Mouse (Mus musculus): ENCODE measurements around the gene Map1lc3a. TPM values are rescaled to one million over a fixed set of nuclear protein-coding genes. Genes with fewer than 3 reads are reported as not detected.

Map1lc3a gene
- 32.8 and 38.4 TPM in 2 replicates for total RNA-seq (2012; rRNA removed)

GRCm38 (mm10) chr2:155276195-155276594, at the start of gene Map1lc3a:
Gene Map1lc3a (plus strand): TSS chr2:155276297.
- in situ Hi-C loops (cut with MboI; ENCODE audit: low sequenced_read_pairs in 2 of 2, unreplicated experiment in 2 of 2): no loop called here
- Histone ChIP-seq H3K4me3 (ENCODE audit: insufficient read depth in 1 of 2, low read depth in 1 of 2, low read length in 2 of 2, poor library complexity in 1 of 2, severe bottlenecking in 1 of 2) (peak within 1 kb of the TSS; percentile 84 to 87), H3K9ac (ENCODE audit: insufficient read depth, low read depth, low read length, poor library complexity, severe bottlenecking) (peak within 1 kb of the TSS; percentile 83), H3K27ac (ENCODE audit: insufficient read depth, low read depth, low read length, poor library complexity, severe bottlenecking) (peak within 1 kb of the TSS; percentile 62; the same call in 1 of the 2 replicates), H3K36me3 (ENCODE audit: control insufficient read depth, insufficient read depth, low read length, poor library complexity, severe bottlenecking) (no peaks in the 10 kb centered on the region), H3K9me3 (ENCODE audit: control insufficient read depth, insufficient read depth, low read depth, low read length) (no peaks in the 10 kb centered on the region), H3K4me1 (ENCODE audit: control insufficient read depth in 2 of 2, insufficient read depth in 2 of 2, low read length in 2 of 2, poor library complexity in 1 of 2) (peaks cover 0 to 5% of the 10 kb centered on the region in 2 experiments; a peak in 2 of 4 replicates)
- DNase-seq (ENCODE audit: low read depth, low spot score): peak; percentile 96
- no peak for TF ChIP-seq ZC3H11A (IDR thresholded peaks at IDR 0.05; ENCODE audit: borderline replicate concordance, low read depth, low read length)
- TF ChIP-seq CHD2 (IDR thresholded peaks at IDR 0.05; ENCODE audit: low read depth, low read length): no peak
- TF ChIP-seq MAFK (IDR thresholded peaks at IDR 0.05; ENCODE audit: insufficient read depth, low read depth, low read length): no peak
- no peak for TF ChIP-seq HCFC1 (IDR thresholded peaks at IDR 0.05; ENCODE audit: borderline replicate concordance, insufficient read depth, low read length)
- no peak for TF ChIP-seq ZNF384 (IDR thresholded peaks at IDR 0.05; ENCODE audit: low read depth, low read length)

GRCm38 (mm10) chr2:155235746-155236361, 40.2 kb upstream of the Map1lc3a start:
- Histone ChIP-seq H3K27ac (ENCODE audit: insufficient read depth, low read depth, low read length, poor library complexity, severe bottlenecking) (no peak overlapping the region; the same call in 1 of the 2 replicates), H3K36me3 (ENCODE audit: control insufficient read depth, insufficient read depth, low read length, poor library complexity, severe bottlenecking) (no peaks in the 10 kb centered on the region), H3K9me3 (ENCODE audit: control insufficient read depth, insufficient read depth, low read depth, low read length) (no peaks in the 10 kb centered on the region), H3K4me3 (ENCODE audit: insufficient read depth in 1 of 2, low read depth in 1 of 2, low read length in 2 of 2, poor library complexity in 1 of 2, severe bottlenecking in 1 of 2) (peak overlapping the region; percentile 87 to 100), H3K9ac (ENCODE audit: insufficient read depth, low read depth, low read length, poor library complexity, severe bottlenecking) (peak overlapping the region; percentile 67), H3K4me1 (ENCODE audit: control insufficient read depth in 2 of 2, insufficient read depth in 2 of 2, low read length in 2 of 2, poor library complexity in 1 of 2) (peaks cover 2 to 3% of the 10 kb centered on the region in 2 experiments; a peak in 2 of 4 replicates)
- in situ Hi-C loops (cut with MboI; ENCODE audit: low sequenced_read_pairs in 2 of 2, unreplicated experiment in 2 of 2): no loop called here
- no peak for TF ChIP-seq HCFC1 (IDR thresholded peaks at IDR 0.05; ENCODE audit: borderline replicate concordance, insufficient read depth, low read length)
- TF ChIP-seq MAFK (IDR thresholded peaks at IDR 0.05; ENCODE audit: insufficient read depth, low read depth, low read length): no peak
- TF ChIP-seq CHD2 (IDR thresholded peaks at IDR 0.05; ENCODE audit: low read depth, low read length): no peak
- no peak for TF ChIP-seq ZNF384 (IDR thresholded peaks at IDR 0.05; ENCODE audit: low read depth, low read length)
- TF ChIP-seq ZC3H11A (IDR thresholded peaks at IDR 0.05; ENCODE audit: borderline replicate concordance, low read depth, low read length): no peak
- DNase-seq (ENCODE audit: low read depth, low spot score): no peak

- H3K27ac ChIP-seq (ENCODE audit: insufficient read depth, low read depth, low read length, poor library complexity, severe bottlenecking): peak within 1 kb of the TSS; percentile 45
- H3K36me3 ChIP-seq (ENCODE audit: control insufficient read depth, insufficient read depth, low read length, poor library complexity, severe bottlenecking): no peaks in the 10 kb centered on the region
- H3K4me3 ChIP-seq (ENCODE audit: insufficient read depth in 1 of 2, low read depth in 1 of 2, low read length in 2 of 2, poor library complexity in 1 of 2, severe bottlenecking in 1 of 2): peak within 1 kb of the TSS; percentile 87 to 100
- peak; percentile 97 for DNase-seq (ENCODE audit: low read depth, low spot score)
- no peaks in the 10 kb centered on the region for H3K9me3 ChIP-seq (ENCODE audit: control insufficient read depth, insufficient read depth, low read depth, low read length)
- peak within 1 kb of the TSS; percentile 93 for H3K9ac ChIP-seq (ENCODE audit: insufficient read depth, low read depth, low read length, poor library complexity, severe bottlenecking)
- TF ChIP-seq CHD2 (IDR thresholded peaks at IDR 0.05; ENCODE audit: low read depth, low read length) (no peak), ZNF384 (IDR thresholded peaks at IDR 0.05; ENCODE audit: low read depth, low read length) (no peak), MAFK (IDR thresholded peaks at IDR 0.05; ENCODE audit: insufficient read depth, low read depth, low read length) (no peak), ZC3H11A (IDR thresholded peaks at IDR 0.05; ENCODE audit: borderline replicate concordance, low read depth, low read length) (no peak), HCFC1 (IDR thresholded peaks at IDR 0.05; ENCODE audit: borderline replicate concordance, insufficient read depth, low read length) (no peak)
- H3K4me1 ChIP-seq (ENCODE audit: control insufficient read depth in 2 of 2, insufficient read depth in 2 of 2, low read length in 2 of 2, poor library complexity in 1 of 2): peaks cover 2 to 3% of the 10 kb centered on the region in 2 experiments; a peak in 2 of 4 replicates
- in situ Hi-C loops (cut with MboI; ENCODE audit: low sequenced_read_pairs in 2 of 2, unreplicated experiment in 2 of 2): no loop called here
Observed at GRCm38 (mm10) chr2:155236362-155236992, 39.6 kb upstream of the Map1lc3a start, which contains the start of gene Dynlrb1. Gene Dynlrb1 (plus strand): TSS chr2:155236533.

- no peak for TF ChIP-seq HCFC1 (IDR thresholded peaks at IDR 0.05; ENCODE audit: borderline replicate concordance, insufficient read depth, low read length)
- TF ChIP-seq CHD2 (IDR thresholded peaks at IDR 0.05; ENCODE audit: low read depth, low read length): no peak
- no peak for TF ChIP-seq MAFK (IDR thresholded peaks at IDR 0.05; ENCODE audit: insufficient read depth, low read depth, low read length)
- TF ChIP-seq ZC3H11A (IDR thresholded peaks at IDR 0.05; ENCODE audit: borderline replicate concordance, low read depth, low read length): no peak
- no peak for TF ChIP-seq ZNF384 (IDR thresholded peaks at IDR 0.05; ENCODE audit: low read depth, low read length)
- in situ Hi-C loops (cut with MboI; ENCODE audit: low sequenced_read_pairs in 2 of 2, unreplicated experiment in 2 of 2): no loop called here
Observed at GRCm38 (mm10) chr2:155237276-155237675, 38.8 kb upstream of the Map1lc3a start.

More at GRCm38 (mm10) chr2:155237276-155237675, 38.8 kb upstream of the Map1lc3a start:
- peak overlapping the region; percentile 87 to 100 for H3K4me3 ChIP-seq (ENCODE audit: insufficient read depth in 1 of 2, low read depth in 1 of 2, low read length in 2 of 2, poor library complexity in 1 of 2, severe bottlenecking in 1 of 2)
- peaks cover 2 to 3% of the 10 kb centered on the region in 2 experiments; a peak in 2 of 4 replicates for H3K4me1 ChIP-seq (ENCODE audit: control insufficient read depth in 2 of 2, insufficient read depth in 2 of 2, low read length in 2 of 2, poor library complexity in 1 of 2)
- no peaks in the 10 kb centered on the region for H3K36me3 ChIP-seq (ENCODE audit: control insufficient read depth, insufficient read depth, low read length, poor library complexity, severe bottlenecking)
- no peak overlapping the region for H3K27ac ChIP-seq (ENCODE audit: insufficient read depth, low read depth, low read length, poor library complexity, severe bottlenecking)
- peak overlapping the region; percentile 68 for H3K9ac ChIP-seq (ENCODE audit: insufficient read depth, low read depth, low read length, poor library complexity, severe bottlenecking)
- DNase-seq (ENCODE audit: low read depth, low spot score): no peak
- H3K9me3 ChIP-seq (ENCODE audit: control insufficient read depth, insufficient read depth, low read depth, low read length): no peaks in the 10 kb centered on the region

Data from ES-E14 (cell line).